Mouse (Mus musculus) forebrain, embryonic 10.5 days (tissue): ENCODE data around the gene Serpina3g. TPM values are rescaled to one million over a fixed set of nuclear protein-coding genes. Genes with fewer than 3 reads are reported as not detected.

Experiments
- DNase-seq: peaks from one replicate; pipeline ENCODE4 v3.0.0-alpha.2; 2017; ENCODE audit warnings: low spot score; ENCODE audit errors: extremely low spot score
- H3K27ac ChIP-seq: fragments of 300-500 bp; sonication (generic); 2 replicates; pipeline ENCODE4 v1.5.1; 2016; ENCODE audit warnings: mild to moderate bottlenecking
- H3K27me3 ChIP-seq: fragments of 300-500 bp; sonication (generic); 2 replicates; pipeline ENCODE4 v1.6.1; 2016; ENCODE audit warnings: mild to moderate bottlenecking; ENCODE audit not compliant: poor library complexity, severe bottlenecking
- H3K36me3 ChIP-seq: fragments of 300-500 bp; sonication (generic); replicated peaks from 2 replicates; pipeline ENCODE4 v1.6.1; 2016; ENCODE audit warnings: mild to moderate bottlenecking, moderate library complexity
- H3K4me1 ChIP-seq: fragments of 300-500 bp; sonication (generic); 2 replicates; pipeline ENCODE4 v1.6.1; 2016
- H3K4me3 ChIP-seq: fragments of 300-500 bp; sonication (generic); 2 replicates; pipeline ENCODE4 v1.5.1; 2016; ENCODE audit warnings: mild to moderate bottlenecking, moderate library complexity
- H3K9me3 ChIP-seq: fragments of 300-500 bp; sonication (generic); 2 replicates; pipeline ENCODE4 v1.6.1; 2016; ENCODE audit warnings: mild to moderate bottlenecking, moderate library complexity
- WGBS: fragments of 180-500 bp; shearing (Covaris S2); methylation state at CpG from one replicate; pipeline ENCODE4 v1.1.7; 2016; 5-methylcytosine and 5-hydroxymethylcytosine counted together
- polyA plus RNA-seq: library from polyadenylated mRNA; unstranded; fragments of >200 nt; fragmentation: Nextera tagmentation; extraction: Ambion mirVana; gene quantifications from 2 replicates; pipeline ENCODE4 v1.2.1, GENCODE M21; 2016

Gene Serpina3g
- polyA plus RNA-seq, 1 experiment from 2014 or later, result not detected

DNA sequence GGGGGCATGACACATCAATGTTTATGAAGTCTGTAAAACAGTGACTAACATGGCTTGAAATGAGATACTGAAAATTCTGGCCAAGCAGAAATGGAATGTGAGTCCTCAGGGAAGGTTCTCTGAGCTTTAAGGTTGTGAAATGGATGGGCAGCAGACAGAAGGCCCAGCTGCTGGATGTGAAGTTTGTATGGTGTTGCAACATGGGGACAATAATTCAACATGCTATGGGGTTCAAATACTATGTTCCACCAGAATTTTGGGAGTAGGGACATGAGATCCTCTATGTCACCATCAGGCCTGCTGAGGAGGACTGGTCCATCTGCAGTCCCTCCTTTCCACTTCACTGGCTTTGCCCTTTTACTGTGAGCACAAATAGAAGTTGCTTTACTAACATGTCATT, 7.3 kb downstream of the Serpina3g start:
- Histone ChIP-seq H3K27ac (no peak overlapping the region), H3K36me3 (no peaks in the 10 kb centered on the region), H3K27me3 (no peaks in the 10 kb centered on the region), H3K4me3 (no peak overlapping the region), H3K9me3 (no peaks in the 10 kb centered on the region), H3K4me1 (peaks cover 8% of the 10 kb centered on the region; the same call in 1 of the 2 replicates)
- no peak for DNase-seq

DNA sequence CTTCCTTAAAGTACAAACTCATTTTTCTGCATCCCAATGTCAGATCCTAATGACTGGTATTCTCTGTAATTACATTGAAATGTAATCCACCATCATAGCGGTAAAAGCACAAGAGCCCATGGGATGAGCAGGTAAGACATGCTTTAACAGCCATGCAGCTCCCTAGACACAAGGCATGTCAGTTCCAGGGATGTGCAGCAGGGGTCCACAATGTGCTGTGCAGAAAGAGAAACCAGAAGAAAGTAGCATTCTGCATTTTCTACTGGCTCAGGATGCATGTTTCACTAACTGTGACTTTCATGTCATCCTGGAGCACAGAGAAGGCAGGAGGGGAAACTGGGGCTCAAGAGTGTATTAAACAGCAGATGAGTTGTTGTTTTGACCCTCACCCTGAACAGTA, 9.0 kb downstream of the Serpina3g start:
- H3K9me3 ChIP-seq, result no peaks in the 10 kb centered on the region
- no peak overlapping the region for H3K4me3 ChIP-seq
- no peak overlapping the region for H3K27ac ChIP-seq
- H3K4me1 ChIP-seq, result peaks cover 8% of the 10 kb centered on the region; the same call in 1 of the 2 replicates
- no peak for DNase-seq
- WGBS, result 86% methylated on average over 1 of the region's 1 CpGs
- no peaks in the 10 kb centered on the region for H3K27me3 ChIP-seq
- H3K36me3 ChIP-seq, result no peaks in the 10 kb centered on the region

DNA sequence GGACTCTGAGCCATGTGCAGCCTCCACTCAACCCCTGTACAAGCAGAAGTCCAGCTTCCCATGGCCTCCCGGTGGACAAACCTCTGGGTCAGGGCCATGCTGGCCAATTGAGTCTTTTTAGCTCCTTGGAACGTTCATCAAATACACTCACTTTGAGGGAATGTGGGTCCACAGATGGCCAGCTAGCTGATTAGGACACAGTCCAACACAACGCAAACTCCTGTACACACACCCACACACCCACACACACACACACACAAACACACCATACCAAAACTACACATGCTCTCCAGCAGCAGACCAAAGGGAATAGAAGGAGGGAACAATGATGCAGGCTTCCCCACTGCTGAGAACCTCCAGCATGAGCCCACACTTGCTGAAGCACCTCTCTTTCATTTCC, 9.6 kb downstream of the Serpina3g start:
- Histone ChIP-seq H3K4me3 (no peak overlapping the region), H3K9me3 (no peaks in the 10 kb centered on the region), H3K36me3 (no peaks in the 10 kb centered on the region), H3K27ac (no peak overlapping the region), H3K4me1 (peaks cover 8% of the 10 kb centered on the region; the same call in 1 of the 2 replicates), H3K27me3 (no peaks in the 10 kb centered on the region)
- no peak for DNase-seq
- WGBS, result 88% methylated on average over 3 of the region's 3 CpGs

DNA sequence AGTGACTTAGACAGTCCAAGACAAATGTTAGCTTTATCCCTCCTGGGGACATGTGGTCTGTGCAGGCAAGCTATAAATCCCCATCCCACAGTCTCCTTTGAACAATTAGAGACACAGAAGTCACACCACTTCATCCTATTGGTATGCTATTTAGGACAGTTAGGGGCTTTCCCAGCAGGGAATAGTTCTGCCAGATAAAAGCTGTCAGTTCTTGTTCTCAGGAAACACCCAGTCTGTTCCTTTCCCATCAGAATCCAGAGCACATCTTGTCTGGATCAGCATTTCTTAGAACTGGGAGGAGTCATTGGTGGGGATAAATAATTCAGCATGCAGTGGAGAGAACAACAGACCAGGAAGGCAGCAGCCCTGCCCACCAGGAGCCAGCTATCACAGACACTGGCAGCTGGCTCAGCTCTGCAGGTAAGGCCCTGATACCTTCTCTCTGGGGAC, 11.5 kb downstream of the Serpina3g start:
- no peak overlapping the region for H3K4me3 ChIP-seq
- no peak overlapping the region for H3K27ac ChIP-seq
- no peaks in the 10 kb centered on the region for H3K36me3 ChIP-seq
- H3K27me3 ChIP-seq, result no peaks in the 10 kb centered on the region
- DNase-seq, result no peak
- no peaks in the 10 kb centered on the region for H3K9me3 ChIP-seq
- peaks cover 8% of the 10 kb centered on the region; the same call in 1 of the 2 replicates for H3K4me1 ChIP-seq

DNA sequence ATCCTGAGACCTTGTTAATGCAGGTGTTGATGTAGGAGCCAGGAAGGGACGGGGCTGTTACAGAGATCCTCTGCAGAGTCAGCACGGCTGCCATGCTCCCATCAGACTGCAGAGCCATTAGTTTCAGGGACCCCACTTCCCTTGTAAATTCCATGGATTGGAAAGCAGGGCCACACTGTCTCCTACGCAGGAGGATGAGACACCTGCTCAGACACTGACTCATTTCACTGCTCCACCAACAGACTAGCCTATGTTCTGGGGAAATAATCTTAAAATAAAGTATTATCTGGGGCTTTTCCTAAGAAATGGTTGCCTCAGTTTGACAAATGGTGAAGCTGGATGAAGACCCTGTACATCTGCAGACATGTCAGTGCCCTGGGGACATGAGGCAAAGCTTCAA, 12.2 kb downstream of the Serpina3g start:
- Histone ChIP-seq H3K9me3 (no peaks in the 10 kb centered on the region), H3K36me3 (no peaks in the 10 kb centered on the region), H3K27me3 (no peaks in the 10 kb centered on the region), H3K4me1 (peaks cover 8% of the 10 kb centered on the region; the same call in 1 of the 2 replicates), H3K27ac (no peak overlapping the region), H3K4me3 (no peak overlapping the region)
- 82% methylated on average over 3 of the region's 3 CpGs for WGBS
- no peak for DNase-seq

DNA sequence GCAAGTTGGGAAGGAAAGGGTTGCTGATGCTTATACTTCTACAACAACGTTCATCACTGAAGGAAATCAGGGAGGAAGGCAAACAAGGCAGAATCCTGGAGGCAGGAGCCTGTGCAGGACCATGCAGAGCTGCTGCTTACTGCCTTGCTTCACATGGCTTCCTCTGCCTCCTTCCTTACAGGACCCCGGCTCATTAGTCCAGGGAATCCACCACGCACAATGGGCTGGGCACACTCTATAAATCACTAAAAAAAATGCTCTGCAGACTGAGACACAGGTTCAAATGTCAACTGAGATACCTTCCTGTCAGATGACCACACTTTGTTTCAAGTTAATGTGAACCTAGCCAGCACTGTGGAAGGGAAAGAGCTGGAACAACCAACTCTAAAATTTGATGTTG, 25.0 kb downstream of the Serpina3g start:
- DNase-seq, result no peak
- no peak overlapping the region for H3K4me3 ChIP-seq
- H3K27me3 ChIP-seq, result no peaks in the 10 kb centered on the region
- no peaks in the 10 kb centered on the region for H3K9me3 ChIP-seq
- H3K27ac ChIP-seq, result no peak overlapping the region
- 72% methylated on average over 3 of the region's 3 CpGs for WGBS
- H3K36me3 ChIP-seq, result no peaks in the 10 kb centered on the region
- H3K4me1 ChIP-seq, result peaks cover 10% of the 10 kb centered on the region

DNA sequence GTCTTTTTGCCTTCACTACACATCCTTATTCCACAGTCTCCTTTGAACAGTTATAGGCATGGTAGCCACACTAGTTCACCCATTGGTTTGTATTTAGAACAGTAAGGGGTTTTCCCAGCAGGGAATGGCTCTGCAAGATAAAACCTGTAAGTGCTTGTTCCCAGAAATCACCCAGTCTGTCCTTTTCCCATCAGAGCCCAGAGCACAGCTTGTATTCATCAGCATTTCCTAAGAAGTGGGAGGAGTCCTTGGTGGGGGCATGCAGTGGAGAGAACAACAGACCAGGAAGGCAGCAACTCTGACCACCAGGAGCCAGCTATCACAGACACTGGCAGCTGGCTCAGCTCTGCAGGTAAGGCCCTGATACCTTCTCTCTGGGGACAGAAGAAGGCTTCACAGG, 26.8 kb downstream of the Serpina3g start, which contains the start of gene Serpina3i:
Gene Serpina3i (plus strand): TSS at position 260 of the 400 bp plus-strand sequence.
- no peaks in the 10 kb centered on the region for H3K27me3 ChIP-seq
- H3K4me3 ChIP-seq, result no peak within 1 kb of the TSS
- H3K36me3 ChIP-seq, result no peaks in the 10 kb centered on the region
- no peaks in the 10 kb centered on the region for H3K9me3 ChIP-seq
- H3K27ac ChIP-seq, result no peak within 1 kb of the TSS
- DNase-seq, result no peak
- H3K4me1 ChIP-seq, result peaks cover 10% of the 10 kb centered on the region

DNA sequence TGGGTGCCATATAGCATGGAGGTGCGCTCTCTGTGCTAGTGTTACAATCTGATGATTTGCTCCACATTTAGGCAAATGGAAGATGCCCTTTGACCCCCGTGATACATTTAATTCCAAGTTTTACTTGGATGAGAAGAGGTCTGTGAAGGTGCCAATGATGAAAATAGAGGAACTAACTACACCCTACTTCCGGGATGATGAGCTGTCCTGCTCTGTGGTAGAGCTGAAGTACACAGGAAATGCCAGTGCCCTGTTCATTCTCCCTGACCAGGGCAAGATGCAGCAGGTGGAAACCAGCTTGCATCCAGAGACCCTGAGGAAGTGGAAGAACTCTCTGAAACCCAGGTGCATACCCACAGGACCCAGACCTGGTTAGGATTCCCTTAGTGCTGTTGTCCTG, 30.3 kb downstream of the Serpina3g start:
- H3K9me3 ChIP-seq, result no peaks in the 10 kb centered on the region
- H3K27ac ChIP-seq, result no peak overlapping the region
- H3K4me1 ChIP-seq, result peaks cover 10% of the 10 kb centered on the region
- no peaks in the 10 kb centered on the region for H3K27me3 ChIP-seq
- H3K4me3 ChIP-seq, result no peak overlapping the region
- H3K36me3 ChIP-seq, result no peaks in the 10 kb centered on the region
- 91% methylated on average over 3 of the region's 3 CpGs for WGBS
- DNase-seq, result no peak

DNA sequence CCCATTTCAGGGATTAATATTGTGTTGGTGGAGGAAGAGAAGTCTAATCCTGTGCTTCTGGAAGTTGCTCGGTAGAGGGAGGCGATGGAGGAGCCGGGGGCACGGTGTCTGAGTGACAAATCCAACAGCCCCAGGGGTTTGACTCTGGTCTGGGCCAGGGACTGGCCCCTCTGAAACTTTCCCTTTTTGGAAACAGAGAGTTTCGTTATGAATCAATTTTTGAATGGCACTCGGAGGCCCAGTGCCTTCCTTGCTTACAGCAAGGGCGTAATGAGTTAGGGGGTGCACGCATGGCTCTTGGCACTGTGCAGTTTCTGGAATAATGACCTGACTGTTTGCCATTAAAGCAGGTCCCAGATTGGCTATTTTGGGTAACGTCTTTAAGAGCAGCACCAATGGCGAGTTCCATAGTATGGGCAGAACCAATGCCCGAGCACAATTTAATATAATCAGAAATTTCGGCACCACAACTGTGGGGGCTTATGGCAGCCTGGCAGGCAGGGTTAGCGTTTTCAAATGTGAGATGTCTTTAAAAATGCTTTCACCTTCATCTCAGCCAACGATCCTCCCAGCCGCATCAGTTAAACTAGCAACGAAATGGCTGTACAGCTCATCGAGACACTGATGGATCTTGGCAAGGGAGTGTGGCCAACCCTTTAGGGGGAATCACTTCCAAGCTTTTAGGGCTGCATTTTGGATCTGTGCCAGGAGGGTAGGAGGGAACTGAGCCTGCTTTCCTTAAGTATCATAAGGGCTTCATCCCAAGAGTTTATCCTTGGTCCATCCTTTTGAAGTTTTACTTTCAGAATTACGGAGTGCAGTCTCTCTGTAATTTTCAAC, 42.4 kb downstream of the Serpina3g start:
- no peaks in the 10 kb centered on the region for H3K36me3 ChIP-seq

DNA sequence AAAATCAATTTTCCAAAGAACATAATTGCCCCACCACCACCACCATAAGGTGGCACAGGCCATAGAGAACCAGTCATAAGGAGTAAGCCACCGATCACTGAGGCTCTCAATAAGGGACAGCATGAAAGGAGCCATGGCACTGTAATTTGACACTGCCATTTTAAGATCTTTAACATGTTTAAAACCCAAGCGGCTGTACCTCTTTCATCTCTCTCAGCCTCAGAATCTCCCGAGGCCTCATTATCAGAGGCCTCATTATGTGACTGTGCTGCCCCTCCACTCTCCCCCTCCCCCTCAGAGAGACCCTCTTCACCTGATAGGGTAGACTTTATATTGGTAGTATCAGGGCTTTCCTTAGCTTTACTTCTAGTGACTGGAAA, 43.0 kb downstream of the Serpina3g start:
- H3K27ac ChIP-seq, result peak overlapping the region; percentile 60; the same call in 1 of the 2 replicates
- H3K4me3 ChIP-seq, result no peak overlapping the region
- 16% methylated on average over 3 of the region's 3 CpGs for WGBS
- H3K27me3 ChIP-seq, result no peaks in the 10 kb centered on the region
- DNase-seq, result no peak
- H3K4me1 ChIP-seq, result peaks cover 20% of the 10 kb centered on the region
- H3K9me3 ChIP-seq, result peaks cover 7% of the 10 kb centered on the region
- no peaks in the 10 kb centered on the region for H3K36me3 ChIP-seq

More for the DNA sequence above, 42.4 kb downstream of the Serpina3g start:
- Histone ChIP-seq H3K4me3 (no peak overlapping the region), H3K4me1 (peaks cover 26% of the 10 kb centered on the region), H3K27me3 (no peaks in the 10 kb centered on the region), H3K27ac (peak overlapping the region; percentile 60), H3K9me3 (peaks cover 7% of the 10 kb centered on the region)
- WGBS, result 88% methylated on average over 18 of the region's 18 CpGs
- DNase-seq, result no peak

DNA sequence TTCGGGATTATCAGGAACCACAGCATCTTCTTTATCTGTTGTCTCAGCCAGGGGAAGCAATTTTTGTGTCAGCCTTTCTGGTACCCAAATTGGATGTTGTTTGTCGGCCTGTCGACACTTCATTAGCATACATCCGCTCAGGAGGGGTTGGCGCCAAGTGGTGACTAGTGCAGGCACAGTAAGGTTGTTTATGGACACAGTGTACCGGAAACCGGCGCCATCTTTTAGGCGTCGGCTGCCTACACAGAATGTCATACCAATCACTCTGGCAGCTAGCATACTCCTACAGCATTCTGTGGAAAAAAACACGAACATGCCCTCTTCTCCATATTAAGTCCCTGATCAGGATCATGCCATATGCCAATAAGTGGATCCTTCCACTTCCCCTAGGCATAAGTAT, 47.3 kb downstream of the Serpina3g start:
- Histone ChIP-seq H3K36me3 (no peaks in the 10 kb centered on the region), H3K27me3 (no peaks in the 10 kb centered on the region), H3K27ac (no peak overlapping the region), H3K4me3 (no peak overlapping the region), H3K4me1 (peaks cover 15% of the 10 kb centered on the region), H3K9me3 (peaks cover 12% of the 10 kb centered on the region)
- DNase-seq, result peak; percentile 7
- WGBS, result 94% methylated on average over 11 of the region's 11 CpGs

DNA sequence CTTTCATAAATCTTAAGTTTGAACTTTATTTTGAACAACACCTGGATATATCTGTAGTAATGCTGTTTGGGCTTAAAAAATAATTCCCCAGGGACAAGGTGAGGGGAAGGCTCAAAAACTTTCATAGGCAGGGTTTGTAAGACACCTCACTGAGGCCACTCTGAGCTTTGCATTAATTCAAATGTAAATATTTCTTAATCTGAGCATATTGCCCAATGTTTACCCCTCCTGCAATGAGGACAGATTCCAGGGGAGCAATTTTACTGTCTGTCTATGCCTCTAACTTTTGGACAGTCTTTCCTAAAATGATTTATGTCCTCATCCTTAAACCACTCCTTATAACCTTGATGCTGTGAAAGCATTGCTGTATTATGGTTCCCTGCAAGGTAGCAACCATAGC, 52.3 kb downstream of the Serpina3g start:
- H3K27me3 ChIP-seq, result no peaks in the 10 kb centered on the region
- no peak overlapping the region for H3K27ac ChIP-seq
- no peak overlapping the region for H3K4me3 ChIP-seq
- no peaks in the 10 kb centered on the region for H3K4me1 ChIP-seq
- H3K36me3 ChIP-seq, result no peaks in the 10 kb centered on the region
- H3K9me3 ChIP-seq, result peaks cover 5% of the 10 kb centered on the region; the same call in 1 of the 2 replicates
- DNase-seq, result no peak

DNA sequence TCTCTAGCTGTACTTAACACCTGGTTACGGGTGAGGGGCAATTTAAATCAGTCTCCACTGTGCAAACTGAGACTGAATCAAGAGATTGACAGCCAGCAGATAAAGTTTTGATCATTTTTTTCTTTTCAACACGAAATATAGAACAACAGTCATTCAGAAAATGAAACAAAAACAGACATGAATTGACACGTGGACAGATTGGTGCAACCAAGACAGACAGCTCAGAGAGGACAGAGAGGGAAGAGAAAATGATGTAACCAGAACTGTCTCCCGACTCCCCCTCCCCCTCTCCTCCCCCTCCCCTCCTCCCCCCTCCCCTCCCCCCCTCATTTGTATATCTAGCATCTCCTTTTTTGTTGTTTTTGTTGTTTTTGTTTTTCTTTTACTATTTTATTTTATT, 53.8 kb downstream of the Serpina3g start:
- 57% methylated on average over 4 of the region's 4 CpGs for WGBS
- no peak for DNase-seq
- H3K9me3 ChIP-seq, result peaks cover 5% of the 10 kb centered on the region; the same call in 1 of the 2 replicates
- H3K4me1 ChIP-seq, result no peaks in the 10 kb centered on the region
- no peaks in the 10 kb centered on the region for H3K36me3 ChIP-seq
- H3K27ac ChIP-seq, result no peak overlapping the region
- H3K4me3 ChIP-seq, result no peak overlapping the region
- no peaks in the 10 kb centered on the region for H3K27me3 ChIP-seq
